Mouse (Mus musculus) forebrain, embryonic 16.5 days (tissue): ENCODE measurements at regions not wholly inside any gene's neighbourhood (a gene's known extent, or its start where the extent isn't known, plus 50 kb on each side); places are given as distances from the start of the nearest gene placed in this dataset.

ENCODE experiments used
- ATAC-seq: fragments of 200-750 bp; cut with Nextera tagmentation; 2 replicates; pipeline ENCODE4 v1.8.0; 2017; ENCODE audit warnings: mild to moderate bottlenecking, moderate library complexity
- H3K27ac ChIP-seq: fragments of 300-500 bp; sonication (generic); 2 replicates; pipeline ENCODE4 v1.5.1; 2014; ENCODE audit warnings: low read length, control low read depth
- H3K27me3 ChIP-seq: fragments of 300-500 bp; sonication (generic); replicated peaks from 2 replicates; pipeline ENCODE4 v1.6.1; 2014; ENCODE audit warnings: low read length; ENCODE audit not compliant: control insufficient read depth, insufficient read depth
- H3K36me3 ChIP-seq: fragments of 300-500 bp; sonication (generic); 2 replicates; pipeline ENCODE4 v1.6.1; 2014; ENCODE audit not compliant: control insufficient read depth, insufficient read depth
- H3K4me1 ChIP-seq: fragments of 300-500 bp; sonication (generic); replicated peaks from 2 replicates; pipeline ENCODE4 v1.6.1; 2014; ENCODE audit warnings: low read length; ENCODE audit not compliant: control insufficient read depth, insufficient read depth
- H3K4me2 ChIP-seq: fragments of 300-500 bp; sonication (generic); 2 replicates; pipeline ENCODE4 v1.6.1; 2014; ENCODE audit warnings: mild to moderate bottlenecking, low read length, control low read depth
- H3K4me3 ChIP-seq: fragments of 300-500 bp; sonication (generic); replicated peaks from 2 replicates; pipeline ENCODE4 v1.5.1; 2014; ENCODE audit warnings: mild to moderate bottlenecking, low read length, control low read depth
- H3K9ac ChIP-seq: fragments of 300-500 bp; sonication (generic); replicated peaks from 2 replicates; pipeline ENCODE4 v1.6.1; 2014; ENCODE audit warnings: low read depth, low read length, control low read depth
- H3K9me3 ChIP-seq: fragments of 300-500 bp; sonication (generic); 2 replicates; pipeline ENCODE4 v1.6.1; 2016; ENCODE audit warnings: low read length; ENCODE audit not compliant: control insufficient read depth
- WGBS: fragments of 180-500 bp; shearing (Covaris S2); extraction: QIAGEN DNeasy Blood & Tissue Kit; methylation state at CpG from one replicate; pipeline ENCODE4 v1.1.7; 2014; 5-methylcytosine and 5-hydroxymethylcytosine counted together

DNA sequence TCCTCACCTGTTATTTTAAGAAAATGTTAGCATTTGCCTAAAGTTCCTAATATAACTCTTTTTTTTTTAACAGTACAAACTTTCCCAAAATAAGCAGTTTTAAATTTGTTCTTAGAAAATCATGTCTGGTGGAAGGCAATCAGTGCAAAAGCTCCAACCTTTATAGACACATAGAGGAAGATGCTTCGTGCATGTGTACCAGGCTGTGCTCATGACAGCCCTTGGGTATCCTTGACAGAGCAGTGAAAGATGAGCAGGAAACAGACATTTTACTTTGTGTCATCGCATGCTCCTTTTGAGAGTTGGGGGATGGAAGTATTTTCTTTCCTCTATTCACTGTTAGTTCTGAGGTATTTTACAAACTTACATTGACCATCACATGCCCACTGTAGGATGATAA is 517.3 kb upstream of the Syt1 start:
- Histone ChIP-seq H3K4me2 (no peak overlapping the region), H3K36me3 (no peaks in the 10 kb centered on the region), H3K27me3 (no peaks in the 10 kb centered on the region), H3K9me3 (no peaks in the 10 kb centered on the region), H3K27ac (no peak overlapping the region), H3K4me3 (no peak overlapping the region), H3K4me1 (no peaks in the 10 kb centered on the region), H3K9ac (no peak overlapping the region)
- 89% methylated on average over 2 of the region's 2 CpGs for WGBS
- no peak for ATAC-seq

DNA sequence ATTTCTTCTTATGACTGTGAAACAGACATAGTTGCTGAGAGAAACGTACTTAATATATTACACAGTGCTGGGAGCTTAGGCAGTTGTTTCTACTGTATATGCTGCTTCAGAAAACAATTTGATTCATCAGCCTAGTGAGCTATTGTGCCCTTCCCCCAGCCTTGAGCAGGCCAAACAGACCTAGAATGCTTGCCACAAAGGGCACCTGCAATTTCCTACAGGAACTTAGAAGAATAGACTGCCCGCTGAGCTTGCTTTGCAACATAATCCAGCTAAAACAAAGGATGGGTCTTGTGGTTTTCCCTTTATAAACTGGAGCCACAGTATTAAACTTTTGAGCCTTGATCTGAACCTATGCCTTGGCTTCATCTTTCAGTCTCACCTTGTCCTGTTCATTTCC is 510.9 kb upstream of the Syt1 start:
- H3K27me3 ChIP-seq = no peaks in the 10 kb centered on the region
- 21% methylated on average over 2 of the region's 2 CpGs for WGBS
- H3K9me3 ChIP-seq = no peaks in the 10 kb centered on the region
- H3K36me3 ChIP-seq = no peaks in the 10 kb centered on the region
- H3K4me2 ChIP-seq = no peak overlapping the region
- H3K9ac ChIP-seq = no peak overlapping the region
- ATAC-seq = no peak
- H3K4me1 ChIP-seq = no peaks in the 10 kb centered on the region
- H3K27ac ChIP-seq = no peak overlapping the region
- H3K4me3 ChIP-seq = no peak overlapping the region

DNA sequence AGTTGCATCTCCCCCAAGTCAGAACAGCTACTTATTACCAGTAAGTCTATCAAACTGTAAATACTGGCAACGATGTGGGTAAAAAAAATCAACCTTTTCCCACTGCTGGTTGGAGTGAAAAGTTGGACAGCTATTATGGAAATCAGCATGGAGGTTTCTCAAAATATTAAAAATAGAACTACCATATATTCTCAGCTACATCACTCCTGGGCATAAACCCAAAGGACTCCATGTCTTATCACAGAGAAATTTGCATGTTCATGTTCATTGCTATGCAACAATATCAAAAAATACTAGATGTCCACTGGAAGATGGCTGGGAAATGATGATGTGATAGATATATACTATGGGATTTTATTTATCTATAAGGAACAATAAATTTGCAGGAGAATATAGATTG is 506.9 kb upstream of the Syt1 start:
- Histone ChIP-seq H3K36me3 (no peaks in the 10 kb centered on the region), H3K9ac (no peak overlapping the region), H3K4me2 (no peak overlapping the region), H3K4me1 (no peaks in the 10 kb centered on the region), H3K27ac (no peak overlapping the region), H3K4me3 (no peak overlapping the region), H3K27me3 (no peaks in the 10 kb centered on the region), H3K9me3 (no peaks in the 10 kb centered on the region)
- no peak; the same call in 1 of the 2 replicates for ATAC-seq
- 70% methylated on average over 1 of the region's 1 CpGs for WGBS

DNA sequence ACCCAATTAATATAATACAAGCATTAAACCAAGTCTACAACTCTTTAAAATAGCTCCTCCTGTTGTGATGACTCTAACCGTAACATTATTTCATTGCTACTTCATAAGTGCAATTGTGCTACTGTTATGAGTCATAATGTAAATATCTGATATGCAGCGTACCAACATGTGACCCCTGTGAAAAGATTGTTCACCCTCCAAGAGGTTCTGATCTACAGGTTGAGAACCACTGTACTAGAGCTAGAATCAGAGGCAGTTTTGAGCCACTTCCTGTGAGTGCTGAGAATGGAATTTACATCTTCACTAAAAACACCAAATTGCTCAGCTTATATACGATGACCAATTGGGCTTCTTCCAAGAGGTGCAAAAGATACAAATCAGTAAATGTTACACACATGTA is 504.4 kb upstream of the Syt1 start:
- Histone ChIP-seq H3K9ac (no peak overlapping the region), H3K27me3 (no peaks in the 10 kb centered on the region), H3K4me2 (no peak overlapping the region), H3K4me3 (no peak overlapping the region), H3K4me1 (no peaks in the 10 kb centered on the region), H3K27ac (no peak overlapping the region), H3K9me3 (no peaks in the 10 kb centered on the region), H3K36me3 (no peaks in the 10 kb centered on the region)
- no peak for ATAC-seq
- 95% methylated on average over 3 of the region's 3 CpGs for WGBS

DNA sequence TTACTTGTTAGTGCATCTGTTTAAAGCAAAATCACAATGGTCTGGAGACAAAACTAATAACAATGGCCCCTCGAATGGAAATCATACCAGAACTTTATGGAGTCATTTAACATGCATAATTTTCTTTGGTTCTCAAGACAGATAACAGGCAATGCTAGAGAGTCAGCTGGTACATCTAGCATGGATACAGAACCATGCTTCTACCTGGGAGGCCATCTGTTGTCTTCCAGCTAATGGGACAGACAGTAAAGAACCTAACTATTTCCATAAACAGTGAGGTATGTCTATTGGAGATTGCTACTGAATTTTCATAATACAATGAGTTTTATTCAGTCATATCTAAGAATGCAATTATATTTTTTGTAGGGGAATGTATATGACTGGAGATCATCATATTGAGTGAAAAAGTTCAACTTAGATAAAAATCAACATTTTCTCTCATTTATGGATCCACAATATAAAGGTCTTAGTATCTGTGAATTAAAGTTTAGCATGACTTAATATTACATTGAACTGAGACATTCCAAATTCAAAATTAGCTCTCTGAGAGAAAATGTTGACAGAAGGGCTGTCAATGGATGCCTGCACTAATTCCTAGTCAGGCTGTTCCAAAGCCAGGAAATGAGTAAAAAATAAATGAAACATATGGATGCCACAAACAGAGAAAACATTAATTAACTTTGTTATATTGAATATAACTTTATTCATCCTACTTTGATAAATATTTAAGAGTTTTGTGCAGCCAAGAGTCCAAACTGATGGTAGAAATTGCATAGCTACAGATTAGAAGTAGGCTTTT is 500.3 kb upstream of the Syt1 start:
- Histone ChIP-seq H3K4me1 (no peaks in the 10 kb centered on the region), H3K9ac (no peak overlapping the region), H3K4me3 (no peak overlapping the region), H3K4me2 (no peak overlapping the region), H3K27ac (no peak overlapping the region), H3K36me3 (no peaks in the 10 kb centered on the region), H3K9me3 (no peaks in the 10 kb centered on the region), H3K27me3 (no peaks in the 10 kb centered on the region)
- no peak for ATAC-seq
- 68% methylated on average over 1 of the region's 1 CpGs for WGBS

DNA sequence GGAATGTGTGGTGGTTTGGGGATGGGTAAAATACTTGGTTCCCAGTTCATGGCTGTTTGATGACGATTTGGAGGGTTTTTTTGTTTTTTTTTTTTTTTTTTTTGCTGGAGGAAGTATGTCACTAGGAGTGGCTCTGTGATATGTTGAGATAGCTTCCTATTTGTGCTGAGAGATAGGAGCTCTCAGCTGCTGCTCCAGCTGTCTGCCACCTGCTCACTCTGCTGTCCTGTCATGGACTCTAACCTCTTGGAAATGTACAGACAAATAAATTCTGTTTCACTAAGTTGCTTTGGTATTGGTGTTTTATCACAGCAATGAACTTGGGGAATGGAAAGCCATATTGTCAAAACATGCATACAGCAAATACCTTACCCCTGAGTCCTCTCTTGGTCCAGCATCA is 497.8 kb upstream of the Syt1 start:
- Histone ChIP-seq H3K9me3 (no peaks in the 10 kb centered on the region), H3K4me3 (no peak overlapping the region), H3K27ac (no peak overlapping the region), H3K4me2 (no peak overlapping the region), H3K9ac (no peak overlapping the region), H3K27me3 (no peaks in the 10 kb centered on the region), H3K4me1 (no peaks in the 10 kb centered on the region), H3K36me3 (no peaks in the 10 kb centered on the region)
- WGBS = 91% methylated on average over 1 of the region's 1 CpGs
- ATAC-seq = no peak

DNA sequence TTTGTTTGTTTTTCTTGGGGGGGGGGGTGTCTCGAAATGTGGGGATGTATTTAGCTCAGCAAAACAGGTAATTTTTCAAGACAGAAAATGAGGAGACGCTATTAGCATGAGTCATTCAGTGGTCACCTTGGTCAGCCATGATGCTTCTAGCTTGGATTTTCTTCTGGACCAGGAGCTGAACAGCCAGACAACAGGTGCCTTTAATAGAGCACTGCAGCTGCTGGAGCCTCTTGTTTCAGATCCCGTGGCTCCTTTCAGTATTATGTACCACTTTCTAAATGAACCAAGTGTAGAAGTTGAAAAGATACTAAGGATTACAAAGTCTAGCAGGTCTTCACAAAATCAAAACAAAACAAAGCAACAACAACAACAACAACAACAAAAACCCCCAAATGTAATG is 496.4 kb upstream of the Syt1 start:
- 64% methylated on average over 3 of the region's 3 CpGs for WGBS
- no peak overlapping the region for H3K4me2 ChIP-seq
- no peak for ATAC-seq

DNA sequence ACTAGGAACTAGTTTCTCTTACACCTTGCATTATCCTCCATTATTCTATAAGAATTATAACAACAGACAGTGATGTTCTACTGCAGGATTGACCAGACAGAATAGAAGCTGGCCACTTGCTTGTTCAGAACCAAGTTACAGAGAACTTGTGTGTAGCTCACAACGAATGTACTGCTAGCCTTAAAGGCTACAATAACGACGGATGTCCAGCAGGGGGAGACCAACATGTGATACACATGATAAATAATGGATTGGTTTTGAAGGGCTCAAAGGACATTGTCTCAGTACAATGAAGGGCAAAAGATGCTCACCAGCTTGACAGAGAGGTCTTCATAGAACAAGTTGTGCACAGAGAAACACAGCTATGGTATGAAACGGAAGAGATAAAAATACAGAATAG is 493.9 kb upstream of the Syt1 start:
- ATAC-seq = no peak
- no peak overlapping the region for H3K4me3 ChIP-seq
- H3K9me3 ChIP-seq = no peaks in the 10 kb centered on the region; the same call in 1 of the 2 replicates
- no peaks in the 10 kb centered on the region for H3K36me3 ChIP-seq
- 58% methylated on average over 4 of the region's 4 CpGs for WGBS
- H3K27me3 ChIP-seq = no peaks in the 10 kb centered on the region
- H3K4me1 ChIP-seq = no peaks in the 10 kb centered on the region
- no peak overlapping the region for H3K4me2 ChIP-seq
- no peak overlapping the region for H3K9ac ChIP-seq
- H3K27ac ChIP-seq = no peak overlapping the region

More for the DNA sequence above, 496.4 kb upstream of the Syt1 start:
- H3K9ac ChIP-seq = no peak overlapping the region
- no peaks in the 10 kb centered on the region for H3K27me3 ChIP-seq
- no peak overlapping the region for H3K4me3 ChIP-seq
- H3K36me3 ChIP-seq = no peaks in the 10 kb centered on the region
- H3K27ac ChIP-seq = no peak overlapping the region
- H3K4me1 ChIP-seq = no peaks in the 10 kb centered on the region
- H3K9me3 ChIP-seq = no peaks in the 10 kb centered on the region; the same call in 1 of the 2 replicates

DNA sequence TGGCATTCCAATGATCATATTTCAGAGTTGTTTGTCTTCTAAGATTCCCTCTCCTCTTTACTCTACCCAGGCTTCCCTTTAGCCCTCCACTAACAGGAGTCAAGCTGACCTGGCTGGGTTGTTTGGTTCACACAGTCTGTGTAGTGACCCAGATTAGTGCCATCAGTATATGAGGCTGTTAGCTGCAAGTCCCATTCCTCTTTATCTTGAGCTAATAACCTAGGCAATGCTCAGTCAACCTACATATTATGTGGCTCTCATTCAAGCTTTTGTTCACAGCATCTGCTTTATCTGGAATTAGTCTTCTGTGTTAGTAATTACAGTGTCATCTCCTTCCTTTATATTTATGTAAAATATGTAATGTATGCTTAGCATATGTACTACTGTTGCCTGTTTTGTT is 490.1 kb upstream of the Syt1 start:
- H3K9me3 ChIP-seq = no peaks in the 10 kb centered on the region; the same call in 1 of the 2 replicates
- no peaks in the 10 kb centered on the region for H3K36me3 ChIP-seq
- no peak for ATAC-seq
- H3K9ac ChIP-seq = no peak overlapping the region
- no peaks in the 10 kb centered on the region for H3K4me1 ChIP-seq
- no peak overlapping the region for H3K4me2 ChIP-seq
- no peak overlapping the region for H3K4me3 ChIP-seq
- H3K27me3 ChIP-seq = no peaks in the 10 kb centered on the region
- no peak overlapping the region for H3K27ac ChIP-seq

DNA sequence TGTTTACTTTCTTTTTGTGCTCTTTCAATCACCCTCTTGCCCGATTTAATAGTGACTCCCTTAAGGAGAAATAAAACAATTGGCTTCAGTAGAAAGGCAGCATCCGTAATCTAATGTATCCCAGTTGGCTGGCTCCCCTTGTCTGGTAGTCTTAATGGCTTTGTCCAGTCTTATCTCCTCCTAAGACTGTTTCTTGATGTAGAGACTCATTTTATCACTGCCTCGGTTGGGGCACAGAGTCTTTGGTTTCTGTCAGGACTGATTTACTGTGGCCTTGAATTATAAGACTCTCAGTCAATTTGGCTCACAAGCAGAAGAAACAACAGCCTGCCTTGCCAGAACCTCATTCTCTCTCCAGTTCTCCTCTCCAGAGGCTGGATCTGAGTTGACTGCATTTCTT is 487.5 kb upstream of the Syt1 start:
- 48% methylated on average over 3 of the region's 3 CpGs for WGBS
- Histone ChIP-seq H3K9me3 (no peaks in the 10 kb centered on the region; the same call in 1 of the 2 replicates), H3K4me2 (no peak overlapping the region), H3K4me3 (no peak overlapping the region), H3K4me1 (no peaks in the 10 kb centered on the region), H3K9ac (no peak overlapping the region), H3K36me3 (no peaks in the 10 kb centered on the region), H3K27me3 (no peaks in the 10 kb centered on the region), H3K27ac (no peak overlapping the region)
- no peak for ATAC-seq
